Mouse (Mus musculus): Measurements from ENCODE around the gene Tmem121. TPM values are rescaled to one million over a fixed set of nuclear protein-coding genes. Genes with fewer than 3 reads are reported as not detected.

Tmem121 gene
- polyA plus RNA-seq, 1 experiment from 2014 or later: 4.2 TPM

DNA sequence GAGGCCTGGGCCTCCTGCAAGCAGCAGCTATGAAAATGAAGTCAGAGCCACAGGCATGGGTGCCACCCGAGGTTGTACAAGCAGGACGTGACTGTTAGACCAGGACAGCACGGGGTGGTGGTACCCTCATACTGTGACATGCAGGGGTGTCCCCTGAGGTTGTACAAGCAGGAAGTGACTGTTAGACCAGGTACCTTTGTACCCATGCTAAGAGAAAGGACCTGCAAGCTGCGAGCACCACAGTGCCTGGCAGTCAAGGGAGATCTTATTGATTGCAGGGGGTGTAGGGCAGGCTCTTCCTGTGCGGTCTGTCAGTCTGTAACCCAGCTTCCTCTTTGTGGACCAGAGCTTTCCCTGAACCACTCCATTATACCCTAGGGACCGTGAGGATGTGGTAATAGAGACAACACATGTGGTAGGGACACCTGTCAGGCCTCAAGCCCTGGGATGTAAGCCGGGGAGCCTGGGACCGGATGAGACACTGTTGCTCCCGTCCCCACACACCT is 17.6 kb upstream of the Tmem121 start:
- ATAC-seq (ENCODE audit: low FRiP score, low TSS enrichment): no peak
- H3K4me1 ChIP-seq (ENCODE audit: control insufficient read depth, insufficient read depth, low read length): no peaks in the 10 kb centered on the region
- H3K9ac ChIP-seq (ENCODE audit: low read depth, low read length): no peak overlapping the region
- WGBS: 83% methylated on average over 9 of the region's 9 CpGs
- H3K27ac ChIP-seq (ENCODE audit: low read depth, low read length): no peak overlapping the region
- no peaks in the 10 kb centered on the region for H3K27me3 ChIP-seq (ENCODE audit: control insufficient read depth, insufficient read depth, low read length)
- H3K36me3 ChIP-seq (ENCODE audit: control insufficient read depth, insufficient read depth, low read length): peaks cover 12% of the 10 kb centered on the region
- no peaks in the 10 kb centered on the region for H3K9me3 ChIP-seq (ENCODE audit: control insufficient read depth, low read length)
- H3K4me3 ChIP-seq (ENCODE audit: low read length): no peak overlapping the region
- H3K4me2 ChIP-seq (replicated peaks; ENCODE audit: low read depth, low read length): no peak overlapping the region

- Histone ChIP-seq H3K4me2 (replicated peaks; ENCODE audit: low read depth, low read length) (no peak overlapping the region), H3K27me3 (ENCODE audit: control insufficient read depth, insufficient read depth, low read length) (no peaks in the 10 kb centered on the region), H3K4me3 (ENCODE audit: low read length) (no peak overlapping the region), H3K9ac (ENCODE audit: low read depth, low read length) (no peak overlapping the region), H3K27ac (ENCODE audit: low read depth, low read length) (no peak overlapping the region), H3K4me1 (ENCODE audit: control insufficient read depth, insufficient read depth, low read length) (no peaks in the 10 kb centered on the region), H3K36me3 (ENCODE audit: control insufficient read depth, insufficient read depth, low read length) (no peaks in the 10 kb centered on the region), H3K9me3 (ENCODE audit: control insufficient read depth, low read length) (no peaks in the 10 kb centered on the region)
- WGBS: 90% methylated on average over 18 of the region's 18 CpGs
- no peak for ATAC-seq (ENCODE audit: low FRiP score, low TSS enrichment)
Measured at GRCm38 (mm10) chr12:113176960-113177725, 8.6 kb upstream of the Tmem121 start.

- Histone ChIP-seq H3K9ac (ENCODE audit: low read depth, low read length) (no peak overlapping the region), H3K9me3 (ENCODE audit: control insufficient read depth, low read length) (no peaks in the 10 kb centered on the region), H3K4me2 (replicated peaks; ENCODE audit: low read depth, low read length) (no peak overlapping the region), H3K36me3 (ENCODE audit: control insufficient read depth, insufficient read depth, low read length) (no peaks in the 10 kb centered on the region), H3K4me3 (ENCODE audit: low read length) (no peak overlapping the region), H3K27me3 (ENCODE audit: control insufficient read depth, insufficient read depth, low read length) (peaks cover 3% of the 10 kb centered on the region; the same call in 1 of the 2 replicates), H3K4me1 (ENCODE audit: control insufficient read depth, insufficient read depth, low read length) (no peaks in the 10 kb centered on the region; the same call in 1 of the 2 replicates), H3K27ac (ENCODE audit: low read depth, low read length) (no peak overlapping the region)
- WGBS: 63% methylated on average over 4 of the region's 4 CpGs
- ATAC-seq (ENCODE audit: low FRiP score, low TSS enrichment): no peak
Measured at GRCm38 (mm10) chr12:113181020-113181419, 4.7 kb upstream of the Tmem121 start.

- Histone ChIP-seq H3K9ac (ENCODE audit: low read depth, low read length) (no peak overlapping the region), H3K36me3 (ENCODE audit: control insufficient read depth, insufficient read depth, low read length) (no peaks in the 10 kb centered on the region; the same call in 1 of the 2 replicates), H3K4me2 (replicated peaks; ENCODE audit: low read depth, low read length) (no peak overlapping the region; the same call in 1 of the 2 replicates), H3K4me3 (ENCODE audit: low read length) (no peak overlapping the region), H3K9me3 (ENCODE audit: control insufficient read depth, low read length) (no peaks in the 10 kb centered on the region), H3K27me3 (ENCODE audit: control insufficient read depth, insufficient read depth, low read length) (peaks cover 11% of the 10 kb centered on the region), H3K27ac (ENCODE audit: low read depth, low read length) (no peak overlapping the region), H3K4me1 (ENCODE audit: control insufficient read depth, insufficient read depth, low read length) (peaks cover 3% of the 10 kb centered on the region; the same call in 1 of the 2 replicates)
- 59% methylated on average over 5 of the region's 5 CpGs for WGBS
- ATAC-seq (ENCODE audit: low FRiP score, low TSS enrichment): no peak
Measured at GRCm38 (mm10) chr12:113184945-113185344, 785 bp upstream of the Tmem121 start.

DNA sequence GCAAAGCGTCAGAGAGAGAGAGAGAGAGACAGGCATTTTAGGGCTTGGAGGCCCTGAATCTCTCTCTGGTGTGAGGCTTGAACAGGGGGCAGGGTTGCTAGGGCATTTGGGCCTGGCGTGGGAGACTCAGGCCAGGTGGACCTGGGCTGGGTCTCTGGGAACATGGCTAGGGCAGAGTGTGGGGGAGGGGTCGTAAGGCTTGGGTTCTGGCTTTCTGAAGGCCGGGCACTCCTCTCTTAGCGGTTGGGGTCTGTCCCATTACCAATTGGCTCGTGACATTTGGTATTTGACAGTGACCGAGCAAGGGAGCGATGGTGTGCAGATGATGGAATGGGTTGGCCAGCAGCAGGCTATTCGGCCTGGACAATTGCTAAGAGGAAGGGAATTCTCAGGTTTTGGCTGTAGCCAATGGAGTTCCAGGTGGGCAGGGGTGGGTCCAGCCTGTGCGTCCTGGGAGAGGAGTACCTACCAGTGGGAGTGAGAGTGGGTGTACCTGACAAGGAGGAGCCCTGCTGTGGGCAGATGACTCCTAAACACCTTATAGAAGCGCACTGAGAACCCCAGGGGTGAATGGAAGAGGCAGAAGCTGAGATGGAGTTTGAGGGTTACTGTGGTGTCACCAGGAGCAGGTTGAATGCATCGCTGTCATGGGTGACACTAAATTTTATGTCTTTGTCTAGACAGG is 738 bp downstream of the Tmem121 start:
- peaks cover 3% of the 10 kb centered on the region; the same call in 1 of the 2 replicates for H3K4me1 ChIP-seq (ENCODE audit: control insufficient read depth, insufficient read depth, low read length)
- H3K27me3 ChIP-seq (ENCODE audit: control insufficient read depth, insufficient read depth, low read length): peaks cover 11% of the 10 kb centered on the region
- WGBS: 41% methylated on average over 12 of the region's 12 CpGs
- H3K4me3 ChIP-seq (ENCODE audit: low read length): peak overlapping the region; percentile 69
- ATAC-seq (ENCODE audit: low FRiP score, low TSS enrichment): no peak
- H3K4me2 ChIP-seq (replicated peaks; ENCODE audit: low read depth, low read length): peak overlapping the region; percentile 92
- H3K36me3 ChIP-seq (ENCODE audit: control insufficient read depth, insufficient read depth, low read length): peaks cover 5% of the 10 kb centered on the region
- no peak overlapping the region for H3K27ac ChIP-seq (ENCODE audit: low read depth, low read length)
- H3K9me3 ChIP-seq (ENCODE audit: control insufficient read depth, low read length): no peaks in the 10 kb centered on the region
- H3K9ac ChIP-seq (ENCODE audit: low read depth, low read length): peak overlapping the region; percentile 63; the same call in 1 of the 2 replicates

GRCm38 (mm10) chr12:113187011-113187375 is 1.3 kb downstream of the Tmem121 start:
- peak overlapping the region; percentile 19; the same call in 1 of the 2 replicates for H3K9ac ChIP-seq (ENCODE audit: low read depth, low read length)
- peak overlapping the region; percentile 92 for H3K4me2 ChIP-seq (replicated peaks; ENCODE audit: low read depth, low read length)
- no peak overlapping the region for H3K27ac ChIP-seq (ENCODE audit: low read depth, low read length)
- H3K4me3 ChIP-seq (ENCODE audit: low read length): peak overlapping the region; percentile 39
- H3K9me3 ChIP-seq (ENCODE audit: control insufficient read depth, low read length): no peaks in the 10 kb centered on the region
- 45% methylated on average over 4 of the region's 4 CpGs for WGBS
- peaks cover 5% of the 10 kb centered on the region for H3K36me3 ChIP-seq (ENCODE audit: control insufficient read depth, insufficient read depth, low read length)
- H3K27me3 ChIP-seq (ENCODE audit: control insufficient read depth, insufficient read depth, low read length): peaks cover 11% of the 10 kb centered on the region
- ATAC-seq (ENCODE audit: low FRiP score, low TSS enrichment): no peak
- H3K4me1 ChIP-seq (ENCODE audit: control insufficient read depth, insufficient read depth, low read length): peaks cover 3% of the 10 kb centered on the region; the same call in 1 of the 2 replicates

DNA sequence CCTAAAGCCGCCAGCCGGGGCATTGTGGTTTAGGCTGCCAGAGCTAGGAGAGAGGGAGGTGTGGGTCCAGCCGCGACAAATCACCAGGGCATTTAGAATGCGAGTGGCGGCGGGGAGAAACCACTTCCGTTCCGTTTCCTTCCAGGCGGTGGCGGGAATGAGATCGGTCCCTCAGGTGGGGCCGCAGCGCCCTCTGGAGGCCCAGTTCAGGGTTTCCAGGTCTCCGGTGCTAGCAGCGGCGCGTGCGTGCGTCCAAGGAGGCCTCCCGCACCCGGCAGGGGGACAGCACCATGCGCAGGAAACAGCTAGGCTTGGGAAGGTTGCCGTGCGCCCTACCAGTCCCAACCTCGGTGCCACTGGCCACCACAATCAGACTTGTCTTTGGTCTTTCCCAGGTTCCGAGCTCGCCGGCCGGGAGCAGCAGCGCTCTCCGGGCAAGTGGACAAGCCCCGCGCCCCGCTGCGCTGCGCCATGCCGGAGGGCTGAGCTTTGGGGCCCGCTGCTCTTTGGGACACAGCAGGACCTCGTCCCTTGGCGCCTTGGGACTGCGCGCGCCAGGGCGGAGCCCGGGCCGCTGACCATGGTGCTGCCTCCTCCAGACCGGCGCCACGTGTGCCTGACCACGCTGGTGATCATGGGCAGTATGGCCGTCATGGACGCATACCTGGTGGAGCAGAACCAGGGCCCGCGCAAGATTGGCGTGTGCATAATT is 2.0 kb downstream of the Tmem121 start:
- Histone ChIP-seq H3K36me3 (ENCODE audit: control insufficient read depth, insufficient read depth, low read length) (peaks cover 5% of the 10 kb centered on the region), H3K27me3 (ENCODE audit: control insufficient read depth, insufficient read depth, low read length) (peaks cover 11% of the 10 kb centered on the region), H3K4me3 (ENCODE audit: low read length) (peak overlapping the region; percentile 39), H3K9ac (ENCODE audit: low read depth, low read length) (peak overlapping the region; percentile 19; the same call in 1 of the 2 replicates), H3K27ac (ENCODE audit: low read depth, low read length) (no peak overlapping the region), H3K4me2 (replicated peaks; ENCODE audit: low read depth, low read length) (peak overlapping the region; percentile 89), H3K4me1 (ENCODE audit: control insufficient read depth, insufficient read depth, low read length) (peaks cover 3% of the 10 kb centered on the region; the same call in 1 of the 2 replicates), H3K9me3 (ENCODE audit: control insufficient read depth, low read length) (no peaks in the 10 kb centered on the region)
- ATAC-seq (ENCODE audit: low FRiP score, low TSS enrichment): peak; percentile 68
- WGBS: 2% methylated on average over 55 of the region's 56 CpGs

DNA sequence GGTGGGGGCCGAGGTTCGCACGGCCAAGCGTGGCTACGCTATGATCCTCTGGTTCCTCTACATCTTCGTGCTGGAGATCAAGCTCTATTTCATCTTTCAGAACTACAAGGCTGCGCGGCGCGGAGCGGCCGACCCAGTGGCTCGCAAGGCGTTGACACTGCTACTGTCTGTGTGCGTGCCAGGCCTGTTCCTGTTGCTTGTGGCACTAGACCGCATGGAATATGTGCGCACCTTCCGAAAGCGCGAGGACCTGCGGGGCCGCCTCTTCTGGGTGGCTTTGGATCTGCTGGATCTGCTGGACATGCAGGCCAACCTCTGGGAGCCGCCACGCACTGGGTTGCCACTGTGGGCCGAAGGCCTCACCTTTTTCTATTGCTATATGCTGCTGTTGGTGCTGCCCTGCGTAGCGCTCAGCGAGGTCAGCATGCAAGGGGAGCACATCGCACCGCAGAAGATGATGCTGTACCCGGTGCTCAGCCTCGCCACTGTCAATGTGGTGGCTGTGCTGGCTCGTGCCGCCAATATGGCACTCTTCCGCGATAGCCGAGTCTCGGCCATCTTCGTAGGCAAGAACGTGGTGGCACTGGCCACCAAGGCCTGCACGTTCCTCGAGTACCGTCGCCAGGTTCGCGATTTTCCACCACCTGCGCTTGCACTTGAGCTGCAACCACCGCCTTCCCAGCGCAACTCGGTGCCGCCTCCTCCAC is 2.8 kb downstream of the Tmem121 start:
- 91% methylated on average over 51 of the region's 51 CpGs for WGBS
- no peak overlapping the region for H3K27ac ChIP-seq (ENCODE audit: low read depth, low read length)
- no peak overlapping the region for H3K4me3 ChIP-seq (ENCODE audit: low read length)

More for the DNA sequence above, 2.8 kb downstream of the Tmem121 start:
- Histone ChIP-seq H3K4me1 (ENCODE audit: control insufficient read depth, insufficient read depth, low read length) (peaks cover 3% of the 10 kb centered on the region; the same call in 1 of the 2 replicates), H3K9ac (ENCODE audit: low read depth, low read length) (no peak overlapping the region), H3K4me2 (replicated peaks; ENCODE audit: low read depth, low read length) (peak overlapping the region; percentile 89), H3K36me3 (ENCODE audit: control insufficient read depth, insufficient read depth, low read length) (peaks cover 5% of the 10 kb centered on the region), H3K9me3 (ENCODE audit: control insufficient read depth, low read length) (no peaks in the 10 kb centered on the region), H3K27me3 (ENCODE audit: control insufficient read depth, insufficient read depth, low read length) (peaks cover 11% of the 10 kb centered on the region)
- no peak for ATAC-seq (ENCODE audit: low FRiP score, low TSS enrichment)
